Mouse (Mus musculus): ENCODE measurements around the gene Hopx.
A peak's percentile ranks its signal among the peaks of the same experiment; 100 is the strongest.

Hopx gene

GRCm38 (mm10) chr5:77114817-77115731 is at the start of gene Hopx:
Gene Hopx, minus strand, starts transcription at chr5:77115121.
- no peak for DNase-seq (ENCODE audit: low read depth)

- DNase-seq (ENCODE audit: low read depth): no peak
These were observed 48.7 kb upstream of the Hopx start for GRCm38 (mm10) chr5:77163597-77163996.

- no peak for DNase-seq (ENCODE audit: low read depth)
These were observed 47.6 kb upstream of the Hopx start for GRCm38 (mm10) chr5:77162566-77162965.

- no peak for DNase-seq (ENCODE audit: low read depth)
These were observed 43.0 kb upstream of the Hopx start for GRCm38 (mm10) chr5:77157777-77158540.

- DNase-seq (ENCODE audit: low read depth): no peak
These were observed 42.0 kb upstream of the Hopx start for GRCm38 (mm10) chr5:77156938-77157337.

DNA sequence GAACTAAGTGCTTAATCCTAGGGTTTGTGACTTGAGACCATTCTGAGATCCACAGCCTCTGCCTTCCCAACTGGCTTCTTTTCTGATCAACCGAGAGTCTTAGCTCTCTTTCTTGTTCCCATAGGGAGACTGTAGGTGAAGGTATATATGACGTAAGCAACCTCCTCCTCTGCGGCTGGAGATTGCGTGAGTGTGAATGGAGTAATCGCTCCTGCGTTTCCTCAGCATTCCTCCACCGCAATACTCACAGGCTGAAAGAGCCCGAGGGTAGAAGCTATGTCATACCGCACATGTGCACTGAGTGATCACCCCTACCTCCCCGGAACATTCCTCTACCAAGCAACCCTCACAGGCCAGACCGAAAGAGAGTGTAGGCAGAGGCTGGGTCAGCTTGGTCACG is 40.6 kb upstream of the Hopx start:
- DNase-seq (ENCODE audit: low read depth): no peak

DNA sequence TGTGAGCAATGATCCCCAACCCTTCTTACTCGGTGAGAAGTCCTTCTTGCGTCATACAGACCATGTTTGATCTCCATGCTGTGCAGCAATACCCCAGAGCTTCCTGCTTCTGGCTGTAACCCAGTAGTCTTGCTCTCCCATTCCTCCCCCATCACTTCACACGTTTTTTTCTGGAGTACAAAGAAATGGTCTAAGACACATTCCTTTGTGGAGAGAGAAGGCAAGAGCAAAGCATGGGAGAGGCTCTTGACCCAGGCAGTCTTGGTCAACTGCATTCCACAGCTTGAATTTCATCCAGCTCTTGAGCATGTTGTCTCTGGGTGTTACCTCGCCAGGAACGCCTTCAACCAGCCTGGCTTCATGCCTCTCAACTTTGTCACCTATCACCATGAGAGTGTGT is 39.9 kb upstream of the Hopx start:
- no peak for DNase-seq (ENCODE audit: low read depth)

- no peak for DNase-seq (ENCODE audit: low read depth)
These were observed 36.8 kb upstream of the Hopx start for GRCm38 (mm10) chr5:77151738-77152137.

DNA sequence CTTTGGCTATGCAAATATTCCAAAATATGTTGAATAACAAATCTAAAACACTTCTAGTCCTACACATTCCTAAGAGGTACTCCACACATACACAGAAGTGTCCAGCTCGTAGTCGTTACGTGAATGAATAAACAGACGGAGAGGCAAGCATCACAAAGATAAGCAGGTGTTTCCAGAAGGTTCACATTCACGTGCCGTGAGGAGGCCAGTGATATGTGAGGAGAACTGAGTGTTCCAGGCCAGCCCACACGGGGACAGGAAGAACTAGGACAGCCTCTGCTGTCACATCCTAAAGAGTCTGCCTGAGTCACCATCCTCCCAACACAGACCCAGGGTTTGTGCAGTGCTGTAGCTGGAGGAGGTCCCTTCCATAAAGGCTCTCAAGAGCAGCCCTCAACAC is 36.2 kb upstream of the Hopx start:
- DNase-seq (ENCODE audit: low read depth): no peak

DNA sequence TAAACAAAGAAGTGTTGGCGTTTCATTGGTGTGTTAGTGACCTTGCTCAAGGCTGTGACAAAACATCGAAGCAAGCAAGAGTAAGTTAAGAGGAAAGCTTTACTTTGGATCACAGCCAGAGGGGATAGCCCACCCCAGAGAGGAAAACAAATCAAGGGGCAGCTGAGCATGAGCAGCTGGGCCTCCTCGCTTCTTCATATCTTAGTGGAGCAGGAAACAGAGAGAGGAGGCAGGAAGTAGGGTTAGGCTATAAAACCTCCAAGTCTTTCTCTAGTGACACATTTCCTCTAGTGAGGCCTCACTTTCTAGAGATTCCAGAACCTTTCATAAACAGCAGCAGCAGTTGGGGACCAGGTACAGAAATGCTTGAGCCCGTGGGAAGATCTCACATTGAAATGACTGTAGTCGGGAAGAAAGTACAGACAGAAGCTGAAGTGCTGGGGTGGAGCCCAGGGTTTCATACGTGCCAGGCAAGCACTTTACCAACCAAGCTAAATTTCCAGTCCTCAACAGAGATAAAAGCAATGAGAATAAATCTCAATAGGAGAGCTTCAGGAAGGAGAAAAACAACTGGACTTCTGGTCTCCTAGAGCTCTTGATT is 33.2 kb upstream of the Hopx start:
- DNase-seq (ENCODE audit: low read depth): no peak

DNA sequence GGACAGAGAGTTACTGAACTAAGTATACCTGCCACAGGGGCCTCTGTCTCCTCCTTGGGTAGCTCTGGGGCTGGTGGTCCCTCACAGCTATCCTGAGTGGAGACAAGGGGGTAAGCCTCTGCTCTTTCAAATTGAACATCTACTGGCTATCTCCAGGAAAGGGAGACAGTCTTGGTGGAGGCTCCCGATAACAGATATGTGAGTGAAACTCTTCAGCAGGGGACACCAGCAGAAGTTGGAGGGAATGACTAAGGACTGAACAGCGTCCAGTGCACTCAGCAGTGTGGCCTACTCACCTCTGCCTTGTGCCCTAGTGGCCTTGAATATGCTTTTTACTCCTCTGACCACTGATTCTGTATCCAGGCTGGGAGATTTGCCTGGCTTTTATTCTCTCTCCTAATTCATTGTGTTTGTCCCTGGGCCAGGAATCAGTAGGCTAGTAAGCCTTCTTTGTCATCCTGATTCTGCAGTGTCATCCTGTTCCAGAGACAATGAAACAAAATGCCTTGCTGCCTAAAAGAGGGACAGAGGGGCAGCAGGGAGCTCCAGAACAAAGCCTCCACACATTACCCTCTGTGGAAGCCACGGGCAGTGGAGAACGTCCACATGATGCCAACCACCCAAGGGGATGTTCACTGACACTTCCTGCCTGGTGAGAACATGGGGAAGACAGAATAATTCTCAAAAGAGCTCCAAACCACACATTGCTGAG is 31.7 kb upstream of the Hopx start:
- DNase-seq (ENCODE audit: low read depth): no peak

- DNase-seq (ENCODE audit: low read depth): peak; percentile 81
These were observed 29.7 kb upstream of the Hopx start for GRCm38 (mm10) chr5:77144647-77145046.

GRCm38 (mm10) chr5:77143076-77143475 is 28.2 kb upstream of the Hopx start:
- no peak for DNase-seq (ENCODE audit: low read depth)

DNA sequence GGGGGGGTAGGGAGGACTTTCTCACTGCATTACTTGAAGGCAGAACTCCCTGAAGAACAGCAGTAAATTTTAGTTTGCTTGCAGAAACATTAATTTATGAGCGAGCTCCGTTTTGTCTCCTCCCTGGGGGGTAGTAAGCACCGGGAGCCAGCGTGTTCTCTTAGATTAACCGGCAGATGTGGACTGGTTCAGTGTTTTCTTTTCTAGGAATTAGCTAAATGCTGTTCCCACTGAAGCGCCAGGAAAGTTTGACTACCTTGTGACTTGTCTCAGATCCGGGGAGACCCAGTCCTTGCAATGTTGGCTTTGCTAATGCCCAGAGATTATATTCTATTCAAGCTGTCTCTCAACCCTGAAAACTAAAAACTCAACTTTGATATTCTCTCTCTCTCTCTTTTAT is 26.4 kb upstream of the Hopx start:
- DNase-seq (ENCODE audit: low read depth): no peak

GRCm38 (mm10) chr5:77140861-77141260 is 25.9 kb upstream of the Hopx start:
- no peak for DNase-seq (ENCODE audit: low read depth)

DNA sequence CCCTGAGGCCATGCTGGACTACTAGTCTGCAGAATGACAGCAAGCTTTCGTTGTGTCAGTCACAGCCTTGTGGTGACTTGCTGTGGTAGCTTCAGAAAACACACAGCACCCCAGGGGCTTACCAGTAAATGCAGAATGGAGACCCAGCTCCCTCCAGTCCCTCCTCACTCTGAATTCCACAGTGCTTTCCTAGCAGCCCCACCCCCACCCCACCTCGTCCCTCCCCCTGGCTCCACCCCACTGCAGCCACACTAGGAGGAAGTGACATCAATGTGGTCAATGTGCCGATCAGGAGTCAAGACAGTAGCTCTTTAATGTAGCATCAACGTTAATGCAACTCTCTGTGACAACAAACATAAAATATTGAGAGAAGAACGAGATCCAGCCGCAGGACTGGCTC is 25.2 kb upstream of the Hopx start:
- peak; percentile 69 for DNase-seq (ENCODE audit: low read depth)

GRCm38 (mm10) chr5:77137701-77138265 is 22.9 kb upstream of the Hopx start:
- no peak for DNase-seq (ENCODE audit: low read depth)

DNA sequence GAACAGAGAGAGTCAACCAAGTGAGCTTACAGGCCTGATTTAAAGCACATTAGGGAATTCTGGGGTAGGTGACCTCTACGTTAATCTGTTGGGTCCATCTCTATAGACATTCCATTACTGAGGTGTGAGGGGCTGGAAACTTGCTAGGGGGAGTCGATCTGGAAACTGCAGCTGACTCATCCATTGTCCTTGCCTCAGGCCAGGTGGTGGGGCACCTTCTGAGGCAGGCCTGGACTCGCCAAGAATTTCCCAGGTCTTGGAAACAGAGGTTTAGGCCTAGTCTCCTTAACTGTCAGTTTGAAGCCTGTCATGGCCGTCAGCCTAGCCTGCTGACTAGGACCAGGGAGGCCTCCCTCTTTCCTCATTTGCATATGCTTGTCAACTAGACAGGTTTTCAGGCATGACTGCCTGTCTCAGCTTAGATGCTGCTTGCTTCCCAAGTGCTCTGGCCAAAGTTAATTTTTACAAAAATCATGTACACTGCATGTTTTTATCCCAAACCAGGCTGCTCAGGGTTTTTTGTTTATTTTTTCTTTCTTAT is 21.8 kb upstream of the Hopx start:
- DNase-seq (ENCODE audit: low read depth): no peak

- DNase-seq (ENCODE audit: low read depth): no peak
These were observed 20.0 kb upstream of the Hopx start for GRCm38 (mm10) chr5:77134961-77135360.

DNA sequence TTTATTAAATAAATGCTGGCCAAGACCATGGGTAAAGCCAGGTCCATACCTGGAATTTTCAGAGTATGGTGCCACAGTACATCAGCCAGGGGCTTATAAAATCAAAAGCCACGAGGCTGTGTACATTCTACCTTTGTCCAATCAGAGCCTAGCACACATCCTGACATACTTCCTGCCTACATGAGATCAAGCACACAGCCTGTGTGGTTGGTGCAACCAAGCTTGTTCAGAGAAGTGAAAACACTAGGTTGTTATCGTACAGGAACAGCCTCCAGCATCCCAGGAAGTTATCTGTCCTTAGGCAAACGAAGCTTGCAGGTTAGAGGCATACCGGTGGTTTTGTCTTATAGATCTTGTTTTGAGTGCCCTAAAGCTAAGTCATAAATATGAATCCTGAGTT is 19.5 kb upstream of the Hopx start:
- peak; percentile 79 for DNase-seq (ENCODE audit: low read depth)

- no peak for DNase-seq (ENCODE audit: low read depth)
These were observed 19.0 kb upstream of the Hopx start for GRCm38 (mm10) chr5:77133960-77134359.

Measured in naive thymus-derived CD4-positive, alpha-beta T cell, adult 2 months (primary cell).